Mouse (Mus musculus): ENCODE measurements around the gene Tmem80. TPM values are rescaled to one million over a fixed set of nuclear protein-coding genes. Genes with fewer than 3 reads are reported as not detected.

Tmem80 gene
- total RNA-seq, 1 experiment from 2014 or later = 22.9 TPM

- DNase-seq = no peak
These were observed 2.9 kb upstream of the Tmem80 start for GRCm38 (mm10) chr7:141324686-141325085.

- no peak for DNase-seq
These were observed 743 bp upstream of the Tmem80 start for GRCm38 (mm10) chr7:141326546-141327446.

DNA sequence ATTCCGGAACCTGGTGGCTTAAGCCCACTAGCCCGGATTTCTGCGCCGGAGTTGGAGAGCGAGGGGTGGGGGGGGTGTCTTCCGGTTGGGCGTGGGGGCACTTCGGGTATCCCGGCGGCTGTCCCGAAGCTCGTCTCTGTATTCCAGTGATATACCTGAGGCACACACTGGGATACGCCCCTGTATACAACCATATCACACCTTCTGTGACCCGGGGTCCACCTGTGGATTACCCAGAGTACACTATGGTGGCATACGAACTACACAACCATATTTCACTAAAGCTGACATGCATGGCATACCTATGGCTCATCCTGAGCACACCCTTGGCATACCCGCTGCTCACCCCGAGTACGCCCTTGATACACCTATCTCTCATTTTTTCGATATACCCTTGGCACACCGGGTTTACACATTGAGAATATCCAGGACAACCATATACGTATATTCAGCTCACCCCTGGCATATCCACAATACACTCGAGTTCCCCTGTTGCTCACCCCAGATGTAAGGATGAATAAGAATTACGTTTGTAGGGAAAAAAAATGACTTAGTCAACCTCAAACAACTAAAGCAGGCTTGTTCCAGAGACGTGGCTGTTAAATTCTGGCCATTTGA is 943 bp downstream of the Tmem80 start:
- DNase-seq = no peak

GRCm38 (mm10) chr7:141330706-141331105 is 3.2 kb downstream of the Tmem80 start:
- no peak for DNase-seq

GRCm38 (mm10) chr7:141331990-141332389 is 4.5 kb downstream of the Tmem80 start:
- DNase-seq = no peak

DNA sequence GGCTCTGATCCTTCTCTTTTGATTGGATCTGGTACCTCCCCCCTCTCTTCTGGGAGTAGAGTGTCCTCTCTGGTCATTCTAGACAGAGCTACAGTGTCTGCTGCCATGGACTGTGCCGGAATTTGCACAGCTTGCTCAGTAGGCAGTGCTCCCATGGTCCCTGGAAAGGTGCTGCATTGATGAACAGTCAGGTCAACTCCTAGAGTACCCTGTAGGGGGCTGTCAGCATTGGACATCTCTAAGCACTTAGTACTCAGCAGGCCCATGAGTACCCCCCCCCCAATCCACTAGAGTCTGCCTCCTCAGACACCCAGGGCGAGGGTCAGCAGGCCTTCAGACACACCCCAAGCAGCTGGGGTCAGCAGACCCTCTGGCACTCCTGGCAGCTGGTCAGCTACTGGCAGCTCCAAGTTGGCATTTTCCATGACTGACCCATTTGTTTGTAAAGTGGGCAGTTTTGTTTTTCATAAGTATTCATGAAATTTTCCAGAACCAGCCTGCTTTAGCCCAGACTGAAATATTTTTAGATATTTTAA is 7.6 kb downstream of the Tmem80 start:
- DNase-seq = no peak

DNA sequence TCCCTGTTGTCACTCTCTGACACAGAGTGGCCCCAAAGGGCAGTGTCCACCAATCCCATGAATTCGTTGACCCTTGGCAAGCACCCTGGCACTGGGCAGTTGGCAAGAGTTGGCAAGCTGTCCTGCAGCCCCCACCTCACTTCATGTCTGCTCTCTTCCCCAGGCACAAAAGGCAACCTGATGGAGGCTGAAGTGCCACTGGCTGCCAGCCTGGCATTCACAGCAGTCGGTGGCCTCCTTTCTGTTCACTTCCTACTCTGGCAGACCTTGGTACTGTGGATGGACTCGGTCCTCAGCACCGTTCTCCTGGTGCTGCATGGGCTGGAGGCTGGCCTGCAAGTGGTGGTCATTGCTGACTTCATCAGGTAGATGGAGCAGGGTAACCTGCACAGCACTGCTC is 8.1 kb downstream of the Tmem80 start:
- no peak for DNase-seq

DNA sequence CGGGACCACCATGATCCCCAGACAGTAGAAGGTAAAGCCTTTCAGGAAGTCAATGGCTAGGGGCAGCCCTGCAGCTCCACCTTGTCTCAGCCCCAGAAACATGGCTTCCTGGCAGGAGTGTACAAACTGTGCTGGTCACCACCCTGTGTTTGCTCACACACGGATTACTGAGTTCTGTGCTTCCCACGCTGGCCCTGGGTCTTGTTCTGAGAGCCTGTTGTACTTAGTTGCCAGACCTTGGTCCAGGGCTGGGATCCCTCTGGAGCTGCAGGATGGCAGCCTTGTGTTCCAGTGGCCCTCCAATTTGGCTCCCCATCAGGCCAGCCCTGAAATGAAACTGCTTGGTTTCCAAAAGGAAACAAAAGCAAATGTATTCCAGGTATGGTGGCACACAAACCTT is 8.8 kb downstream of the Tmem80 start:
- DNase-seq = no peak

DNA sequence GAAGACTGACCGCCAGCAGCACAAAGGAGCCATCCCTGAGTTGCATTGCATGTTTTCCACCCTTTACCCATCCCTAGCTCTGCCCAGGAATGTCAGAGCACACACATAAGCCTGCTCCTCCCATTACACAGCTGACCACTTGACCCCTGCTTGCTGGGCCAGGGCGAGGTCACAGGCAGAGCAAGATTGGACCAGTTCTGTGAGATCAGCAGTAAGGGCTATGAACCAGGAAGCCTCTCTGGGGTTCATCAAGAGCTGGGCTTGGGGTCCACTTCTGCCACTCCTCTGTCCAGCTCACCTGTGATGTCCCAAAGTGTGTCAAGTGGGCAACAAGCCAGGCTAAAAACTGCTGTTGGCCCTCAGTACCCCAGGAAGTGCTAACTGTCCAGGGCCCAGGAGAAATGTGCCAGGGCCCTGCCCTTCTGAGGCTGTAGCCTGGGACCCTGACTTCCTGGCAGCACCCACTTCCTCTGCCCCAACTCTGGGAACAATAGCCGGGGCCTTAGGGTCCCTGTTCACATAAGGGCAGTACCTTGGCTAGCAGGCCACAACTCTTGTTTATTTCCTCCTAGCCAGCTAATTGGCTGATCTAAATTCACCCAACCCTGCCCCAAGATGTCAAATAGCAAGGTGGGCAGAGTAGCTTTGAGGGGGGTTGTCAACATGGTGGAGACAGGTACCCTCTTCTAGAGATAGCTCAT is 10.3 kb downstream of the Tmem80 start:
- no peak for DNase-seq

DNA sequence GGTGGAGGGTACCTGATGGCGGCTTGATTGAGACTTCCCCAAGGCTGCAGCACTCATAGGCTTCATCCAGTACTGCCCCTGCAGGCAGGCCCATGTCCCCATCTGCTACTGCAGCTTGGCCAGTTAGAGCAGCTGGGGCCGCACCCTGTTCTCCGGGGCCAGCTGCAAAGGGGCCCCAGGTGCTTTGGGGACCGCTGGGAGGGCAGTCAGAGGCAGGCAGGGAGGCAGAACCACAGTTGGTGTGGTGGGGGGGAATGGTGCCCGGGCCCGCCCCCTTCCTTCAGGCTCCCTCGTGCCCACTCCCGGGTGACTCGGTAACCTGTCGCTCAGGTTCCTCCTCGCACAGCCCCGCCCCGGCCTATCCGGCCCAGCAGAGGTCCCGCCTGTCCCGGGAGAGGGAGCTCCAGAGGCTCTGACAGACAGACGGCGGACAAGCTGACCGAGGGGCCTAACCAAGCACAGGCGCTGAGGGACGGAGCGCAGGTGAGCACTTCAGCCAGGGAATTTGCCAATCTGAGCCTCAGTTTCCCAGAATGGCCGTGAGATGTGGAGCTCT is 11.1 kb downstream of the Tmem80 start, which contains the start of gene Eps8l2:
Gene Eps8l2, plus strand, starts transcription at position 305 of the 556 bp plus-strand sequence.
- DNase-seq = peak; percentile 54

DNA sequence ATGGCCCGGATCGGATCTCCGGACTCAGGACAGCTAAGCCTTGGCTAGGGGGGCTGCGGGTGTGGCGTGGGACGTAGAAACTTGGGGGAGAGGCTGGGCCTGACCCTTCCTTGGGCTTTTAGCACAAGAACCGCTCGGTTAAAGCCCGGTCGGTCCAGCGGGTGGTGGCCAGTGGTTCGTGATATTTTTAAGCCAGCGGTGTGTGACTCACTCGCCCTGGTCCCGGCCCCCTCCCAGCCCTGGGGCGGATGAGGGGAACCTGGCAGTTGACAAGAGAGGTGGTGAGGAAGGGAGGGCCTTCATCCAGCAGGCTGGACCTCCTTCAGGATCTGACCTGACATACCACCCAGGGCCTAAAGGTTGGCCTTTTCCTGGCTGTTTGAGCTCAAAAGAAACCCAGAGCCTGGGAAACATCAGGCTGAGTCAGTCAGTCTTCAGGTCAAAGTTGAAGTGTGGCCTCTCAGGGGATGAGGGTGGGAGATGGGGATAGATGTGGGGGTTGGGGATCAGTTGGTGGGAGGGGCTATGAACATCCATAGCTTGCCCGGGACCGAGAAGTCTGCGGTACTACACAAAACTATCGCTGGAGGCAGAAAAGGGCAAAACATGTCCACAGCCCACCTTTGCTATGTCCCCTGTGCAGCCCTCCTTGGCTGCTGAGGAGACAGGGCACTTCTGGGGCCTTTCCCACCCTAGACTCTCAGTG is 11.8 kb downstream of the Tmem80 start:
- no peak for DNase-seq

DNA sequence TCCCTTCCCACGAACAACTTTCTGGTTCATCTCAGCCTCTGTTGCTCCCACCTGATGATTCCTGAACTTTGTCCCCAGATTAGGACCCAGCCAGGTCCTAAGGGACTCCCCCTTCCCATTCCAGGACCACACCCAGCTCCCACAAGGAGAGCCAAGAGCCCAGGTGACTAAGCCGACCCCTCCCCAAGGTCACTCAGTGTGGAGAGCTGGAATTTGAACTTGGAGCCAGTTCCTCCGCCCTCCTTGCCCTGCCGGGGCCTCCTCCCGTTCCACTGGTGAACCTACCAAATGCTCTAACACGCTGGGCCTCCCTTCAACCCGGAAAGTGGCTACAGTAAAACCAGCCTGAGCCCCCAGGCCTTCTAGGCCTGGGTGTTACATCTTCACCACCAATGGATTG is 12.5 kb downstream of the Tmem80 start:
- DNase-seq = no peak

- DNase-seq = no peak
These were observed 12.9 kb downstream of the Tmem80 start for GRCm38 (mm10) chr7:141340476-141340875.

DNA sequence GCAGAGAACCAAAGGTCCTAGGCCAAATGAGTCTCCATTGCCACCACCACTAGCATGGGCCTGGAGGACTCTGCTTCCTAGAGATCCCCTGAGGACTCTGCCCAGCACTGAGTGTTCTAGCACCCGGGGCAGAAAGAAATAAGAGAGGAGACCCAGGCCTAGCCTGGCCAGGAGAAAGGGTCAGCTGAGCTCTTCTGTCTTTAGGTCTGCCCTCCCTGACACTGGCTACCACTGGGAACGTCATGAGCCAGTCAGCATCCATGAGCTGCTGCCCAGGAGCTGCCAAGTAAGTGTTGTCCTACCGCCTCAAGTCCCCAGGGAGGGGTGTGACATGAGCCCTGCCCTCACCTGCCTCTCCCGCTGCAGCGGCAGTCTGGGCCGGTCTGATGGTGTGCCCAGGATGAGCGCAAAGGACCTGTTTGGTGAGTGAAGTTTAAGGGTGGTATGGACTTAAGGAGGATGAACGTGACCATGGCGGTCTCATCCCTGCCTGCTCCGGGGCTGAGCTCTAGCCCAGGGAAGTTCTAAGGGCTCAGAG is 14.2 kb downstream of the Tmem80 start:
- no peak for DNase-seq

GRCm38 (mm10) chr7:141343230-141343629 is 15.7 kb downstream of the Tmem80 start:
- no peak for DNase-seq

DNA sequence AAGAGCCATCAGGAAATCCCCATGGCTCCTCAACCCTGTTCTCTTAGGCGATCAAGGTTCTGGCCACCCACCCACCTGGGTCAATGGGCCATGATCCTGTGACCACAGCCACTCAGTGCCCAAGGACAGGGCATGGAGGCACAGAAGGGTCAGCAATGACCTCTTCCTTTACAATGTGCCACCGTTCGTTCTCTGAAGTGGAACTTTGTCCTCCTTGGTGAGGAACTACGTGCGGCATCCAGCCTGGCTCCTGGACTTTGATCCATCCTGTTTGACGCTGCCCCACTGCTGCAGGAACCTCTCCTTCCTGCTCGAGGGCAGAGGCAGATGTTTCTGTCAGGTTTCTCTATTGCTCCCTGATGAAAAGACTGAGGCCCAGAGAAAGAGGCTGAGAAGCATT is 16.2 kb downstream of the Tmem80 start:
- DNase-seq = no peak

GRCm38 (mm10) chr7:141344787-141345186 is 17.2 kb downstream of the Tmem80 start:
- no peak for DNase-seq

DNA sequence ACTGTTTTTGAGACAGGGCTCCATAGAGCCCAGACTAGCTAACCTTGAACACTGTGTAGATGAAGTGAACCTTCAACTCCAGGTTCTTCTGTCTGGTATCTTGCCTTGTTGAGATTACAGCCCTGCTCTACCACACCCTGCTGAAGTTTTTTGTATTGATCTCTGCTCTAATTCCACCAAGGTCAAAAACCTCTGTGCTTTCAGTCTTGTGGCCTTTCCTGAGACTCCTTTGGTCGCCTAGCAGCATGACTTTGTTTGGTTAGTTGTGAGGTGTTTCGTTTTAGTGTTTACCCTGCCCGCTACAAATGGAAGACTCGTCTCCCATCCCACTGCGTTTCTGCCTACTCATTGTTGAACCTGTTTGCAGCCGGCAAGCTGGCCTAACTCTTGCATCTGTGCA is 23.5 kb downstream of the Tmem80 start:
- DNase-seq = no peak

DNA sequence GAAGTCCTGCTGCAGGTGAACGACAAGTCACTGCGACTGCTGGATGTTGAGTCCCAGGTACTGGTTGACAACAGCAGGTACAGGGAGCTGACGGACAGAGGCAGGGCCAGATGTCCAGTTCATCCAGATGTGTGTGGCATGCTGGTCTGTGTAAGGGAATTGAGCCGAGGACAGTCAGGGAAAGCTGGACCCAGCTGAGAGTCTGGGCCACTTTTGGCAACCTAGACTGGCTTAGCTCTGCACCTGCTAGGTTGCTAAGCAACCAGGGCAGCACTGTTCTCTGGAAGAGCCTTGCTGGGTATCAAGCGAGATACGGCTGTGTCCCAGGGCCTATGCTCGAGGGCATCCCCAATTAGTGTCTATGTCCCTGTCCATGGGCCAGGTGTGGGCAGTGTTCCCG is 27.5 kb downstream of the Tmem80 start:
- no peak for DNase-seq

GRCm38 (mm10) chr7:141355626-141356326 is 28.2 kb downstream of the Tmem80 start:
- peak; percentile 61 for DNase-seq

DNA sequence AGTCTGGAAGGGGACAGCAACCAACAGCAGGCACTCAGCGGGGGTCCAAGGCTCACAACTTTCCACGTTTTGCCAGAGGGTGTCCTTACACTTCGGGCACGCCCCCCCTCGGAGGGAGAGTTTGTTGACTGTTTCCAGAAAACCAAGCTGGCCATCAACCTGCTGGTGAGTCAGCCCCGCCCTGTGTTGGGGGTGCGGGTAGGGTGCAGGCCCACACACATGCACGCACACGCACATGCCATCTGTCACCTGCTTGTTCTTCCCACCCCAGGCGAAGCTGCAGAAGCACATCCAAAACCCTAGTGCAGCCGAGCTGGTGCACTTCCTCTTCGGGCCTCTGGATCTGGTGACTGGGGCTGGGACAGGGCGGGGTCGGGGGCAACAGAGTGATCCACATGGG is 29.4 kb downstream of the Tmem80 start:
- DNase-seq = no peak

All from adrenal gland, postnatal 14 days (tissue).